Mouse (Mus musculus) bone marrow, adult 2 months (tissue): Measurements from ENCODE around the gene Slc44a4.

Source experiments
- CTCF ChIP-seq: fragments of 200-500 bp; IDR thresholded peaks from 2 replicates; pipeline ENCODE4 v1.5.1; 2011; ENCODE audit warnings: low read length, control low read depth; ENCODE audit not compliant: control insufficient read depth, insufficient read depth
- POLR2A ChIP-seq: fragments of 200-500 bp; IDR thresholded peaks from 2 replicates; pipeline ENCODE4 v1.6.1; 2011; ENCODE audit warnings: low read depth, mild to moderate bottlenecking, control low read depth, low read length, borderline replicate concordance; ENCODE audit not compliant: control insufficient read depth

GRCm38 (mm10) chr17:34964640-34965049, 50.4 kb downstream of the Slc44a4 start:
- no peak for TF ChIP-seq CTCF
- TF ChIP-seq POLR2A: no peak
